Mouse (Mus musculus) MEL (cell line): ENCODE data around the gene Galnt10.

Source experiments
- CTCF ChIP-seq, 3 experiments: IDR thresholded peaks in 2 of 3; conservative IDR thresholded peaks in 1 of 3; 2 replicates each; pipeline ENCODE4 v1.5.1; 2011 to 2012; ENCODE audit warnings: low read length in 3 of 3, low read depth in 2 of 3, mild to moderate bottlenecking in 2 of 3, improper control_type of control experiment in 1 of 3, inconsistent platforms in 1 of 3, mixed read lengths in 1 of 3, moderate library complexity in 1 of 3; ENCODE audit not compliant: control insufficient read depth in 1 of 3, insufficient read depth in 1 of 3, poor library complexity in 1 of 3, severe bottlenecking in 1 of 3
- EP300 ChIP-seq, 2 experiments: IDR thresholded peaks; 2 replicates each; pipeline ENCODE4 v1.6.1; 2011; ENCODE audit warnings: improper control_type of control experiment in 2 of 2, low read length in 2 of 2, low read depth in 1 of 2, mild to moderate bottlenecking in 1 of 2
- MAX ChIP-seq: IDR thresholded peaks from 2 replicates; pipeline ENCODE4 v1.6.1; 2011; ENCODE audit warnings: low read length, improper control_type of control experiment
- MXI1 ChIP-seq: IDR thresholded peaks from 2 replicates; pipeline ENCODE4 v1.6.1; 2011; ENCODE audit warnings: mild to moderate bottlenecking, low read depth, low read length, improper control_type of control experiment
- MYC ChIP-seq: IDR thresholded peaks from 2 replicates; pipeline ENCODE4 v1.6.1; 2011; ENCODE audit warnings: low read depth, mild to moderate bottlenecking, low read length, improper control_type of control experiment, moderate library complexity
- POLR2A ChIP-seq, 2 experiments: IDR thresholded peaks; 2 replicates each; pipeline ENCODE4 v1.6.1; 2011 to 2012; ENCODE audit warnings: low read length in 2 of 2, mild to moderate bottlenecking in 2 of 2, control low read depth in 1 of 2, improper control_type of control experiment in 1 of 2, low read depth in 1 of 2, moderate library complexity in 1 of 2; ENCODE audit not compliant: control insufficient read depth in 1 of 2, insufficient read depth in 1 of 2, poor library complexity in 1 of 2
- SMC3 ChIP-seq: IDR thresholded peaks from 2 replicates; pipeline ENCODE4 v1.6.1; 2011; ENCODE audit warnings: low read depth, low read length, improper control_type of control experiment
- TCF12 ChIP-seq: IDR thresholded peaks from 2 replicates; pipeline ENCODE4 v1.6.1; 2014; ENCODE audit warnings: low read depth, mild to moderate bottlenecking, inconsistent platforms, low read length, improper control_type of control experiment, moderate library complexity
- USF2 ChIP-seq, 2 experiments: IDR thresholded peaks; 2 replicates each; pipeline ENCODE4 v1.6.1; 2011 to 2012; ENCODE audit warnings: improper control_type of control experiment in 2 of 2, low read length in 2 of 2, borderline replicate concordance in 1 of 2, inconsistent platforms in 1 of 2, low read depth in 1 of 2, mild to moderate bottlenecking in 1 of 2; ENCODE audit not compliant: insufficient read depth in 1 of 2
- ZNF384 ChIP-seq: IDR thresholded peaks from 2 replicates; pipeline ENCODE4 v1.6.1; 2012; ENCODE audit warnings: low read depth, mild to moderate bottlenecking, inconsistent platforms, low read length, improper control_type of control experiment

DNA sequence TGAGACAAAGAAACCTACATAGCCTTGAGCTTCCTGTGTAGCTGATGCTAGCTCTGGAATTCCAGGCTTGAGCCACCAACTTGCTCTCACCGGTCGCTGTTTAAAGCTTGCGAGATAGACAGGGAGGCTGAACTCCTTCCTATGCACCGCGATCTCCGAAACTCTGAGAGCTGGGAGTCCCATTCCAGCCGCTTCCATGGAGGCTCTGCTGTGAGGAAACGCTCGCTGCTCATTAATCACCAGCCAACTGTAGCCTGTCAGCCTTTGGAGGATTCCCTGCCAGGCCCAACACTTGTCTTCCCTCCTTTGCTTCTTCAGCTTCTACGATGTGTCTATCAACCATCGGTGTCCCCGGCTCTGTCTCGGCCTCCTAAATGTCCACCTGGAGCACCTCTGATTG is 29.4 kb upstream of the Galnt10 start:
- TF ChIP-seq TCF12 = no peak
- no peak for TF ChIP-seq SMC3
- no peak for TF ChIP-seq MXI1
- TF ChIP-seq MYC = no peak
- no peak for TF ChIP-seq CTCF (IDR thresholded peaks at IDR 0.05 in 2 of 3, conservative IDR thresholded peaks at IDR 0.05 in 1 of 3; ENCODE audit: control insufficient read depth in 1 of 3, insufficient read depth in 1 of 3, low read depth in 2 of 3, low read length in 3 of 3, poor library complexity in 1 of 3, severe bottlenecking in 1 of 3)
- TF ChIP-seq MAX = no peak
- no peak for TF ChIP-seq POLR2A (IDR thresholded peaks at IDR 0.05; ENCODE audit: control insufficient read depth in 1 of 2, insufficient read depth in 1 of 2, low read depth in 1 of 2, low read length in 2 of 2, poor library complexity in 1 of 2)
- no peak for TF ChIP-seq ZNF384
- TF ChIP-seq USF2 (IDR thresholded peaks at IDR 0.05; ENCODE audit: borderline replicate concordance in 1 of 2, insufficient read depth in 1 of 2, low read depth in 1 of 2, low read length in 2 of 2) = no peak
- TF ChIP-seq EP300 (IDR thresholded peaks at IDR 0.05; ENCODE audit: low read depth in 1 of 2, low read length in 2 of 2) = no peak
